Mouse (Mus musculus): ENCODE data around the gene Cblc.

DNA sequence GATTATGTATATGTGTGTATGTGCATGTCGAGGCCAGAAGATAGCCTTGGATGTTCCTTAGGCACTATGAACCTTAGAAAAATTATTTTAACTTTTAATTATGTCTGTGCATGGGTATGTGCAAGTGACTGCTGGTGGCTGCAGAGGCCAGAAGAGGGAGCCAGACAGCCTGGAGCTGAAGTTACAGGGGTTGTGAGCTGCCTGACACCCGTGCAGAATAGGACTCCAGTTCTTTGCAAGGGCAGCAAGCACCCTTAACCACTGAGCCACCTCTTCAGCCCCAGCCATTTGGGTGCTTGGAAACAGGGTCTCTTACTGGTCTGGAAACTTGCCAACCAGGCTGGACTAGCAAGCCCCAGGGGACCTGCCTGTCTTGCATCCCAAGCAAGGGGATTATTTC is 41.6 kb downstream of the Cblc start:
- TF ChIP-seq CTCF (IDR thresholded peaks at IDR 0.05; ENCODE audit: borderline replicate concordance, control insufficient read depth, extremely low read depth, insufficient read depth, low read length, poor library complexity), result no peak
- no peak for TF ChIP-seq POLR2A (IDR thresholded peaks at IDR 0.05; ENCODE audit: control insufficient read depth, extremely low read depth, insufficient read depth, low read length, poor library complexity)

Measured in thymus, adult 2 months (tissue).